Mouse (Mus musculus) kidney, adult 2 months (tissue): ENCODE data around the gene Vezt. TPM values are rescaled to one million over a fixed set of nuclear protein-coding genes. Genes with fewer than 3 reads are reported as not detected.

Source experiments
- DNase-seq: peaks from one replicate; pipeline ENCODE4 v3.0.0; 2021
- H3K27ac ChIP-seq: fragments of 200-500 bp; 2 replicates; pipeline ENCODE4 v1.5.1; 2012; ENCODE audit warnings: low read depth, low read length, control low read depth, inconsistent platforms; ENCODE audit not compliant: insufficient read depth
- H3K27me3 ChIP-seq: fragments of 200-500 bp; replicated peaks from 2 replicates; pipeline ENCODE4 v1.6.1; 2012; ENCODE audit warnings: mild to moderate bottlenecking, moderate library complexity, low read length, inconsistent platforms; ENCODE audit not compliant: control insufficient read depth, insufficient read depth
- H3K36me3 ChIP-seq: fragments of 200-500 bp; 2 replicates; pipeline ENCODE4 v1.6.1; 2012; ENCODE audit warnings: mild to moderate bottlenecking, moderate library complexity, low read length, inconsistent platforms; ENCODE audit not compliant: control insufficient read depth, insufficient read depth
- H3K4me1 ChIP-seq: fragments of 200-500 bp; 2 replicates; pipeline ENCODE4 v1.6.1; 2011; ENCODE audit warnings: low read length; ENCODE audit not compliant: control insufficient read depth, insufficient read depth
- H3K4me3 ChIP-seq: fragments of 200-500 bp; 2 replicates; pipeline ENCODE4 v1.5.1; 2011; ENCODE audit warnings: mild to moderate bottlenecking, low read depth, low read length, control low read depth; ENCODE audit not compliant: insufficient read depth
- CTCF ChIP-seq: fragments of 200-500 bp; conservative IDR thresholded peaks from 2 replicates; pipeline ENCODE4 v1.5.1; 2011; ENCODE audit warnings: low read depth, mild to moderate bottlenecking, control low read depth, low read length, moderate library complexity, mixed read lengths; ENCODE audit not compliant: insufficient read depth, insufficient read length
- POLR2A ChIP-seq: fragments of 200-500 bp; IDR thresholded peaks from one replicate; pipeline ENCODE4 v1.6.1; 2011; ENCODE audit warnings: low read depth, low read length, control low read depth
- WGBS: fragments of 180-500 bp; shearing (Covaris S2); methylation state at CpG from one replicate; pipeline ENCODE4 v1.1.7; 2018; 5-methylcytosine and 5-hydroxymethylcytosine counted together
- polyA plus RNA-seq: library from polyadenylated mRNA; depleted of rRNA; stranded (reverse); fragments of >200 nt; gene quantifications from 2 replicates; pipeline ENCODE4 v1.2.3, GENCODE M21; 2012; rRNA removed

Gene Vezt
- polyA plus RNA-seq: 11.2 and 12.2 TPM in 2 replicates

DNA sequence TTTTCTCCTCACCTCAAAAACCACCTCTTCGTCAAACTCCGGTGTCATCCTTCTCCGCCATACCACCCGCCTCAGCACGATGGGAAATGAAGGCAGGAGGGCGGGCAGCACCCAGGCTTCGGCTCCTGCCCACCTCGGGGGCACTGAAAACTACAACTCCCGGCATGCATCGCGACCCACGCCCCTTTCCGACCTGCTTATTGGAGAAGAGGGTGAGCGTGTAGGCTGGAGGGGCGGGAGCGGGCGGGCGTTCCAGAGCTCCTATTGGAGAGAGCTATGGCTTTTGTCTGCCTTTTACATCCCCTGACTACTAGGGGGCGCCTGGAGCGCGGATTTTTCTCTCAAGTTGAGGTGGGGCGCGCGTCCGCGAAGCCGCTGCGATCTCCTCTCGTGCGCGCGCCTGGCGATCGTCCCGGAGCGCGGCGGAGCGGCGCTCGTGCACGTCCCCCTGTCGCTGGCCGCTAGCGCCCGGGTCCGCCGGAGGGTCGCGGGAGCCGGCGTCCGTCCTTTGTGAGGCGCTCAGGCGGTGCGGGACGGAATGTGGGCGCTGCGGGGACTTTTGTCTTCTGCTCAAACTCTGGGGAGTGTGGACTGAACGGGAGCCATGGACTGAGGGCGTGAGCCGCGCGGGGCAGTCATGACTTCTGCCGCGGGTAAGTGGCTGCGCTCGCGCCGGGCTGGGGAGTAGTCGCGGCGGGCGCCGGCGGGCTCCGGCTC lies at the start of gene Vezt, which contains the start of gene Fgd6:
Vezt (minus strand) TSS at position 160 of the 717 bp plus-strand sequence.
Fgd6 (plus strand) TSS at position 344 of the 717 bp plus-strand sequence.
- peak within 1 kb of the TSS; percentile 94 for H3K4me3 ChIP-seq
- DNase-seq: peak; percentile 99
- no peaks in the 10 kb centered on the region for H3K36me3 ChIP-seq
- H3K4me1 ChIP-seq: no peaks in the 10 kb centered on the region; the same call in 1 of the 2 replicates
- peak; percentile 68 for TF ChIP-seq CTCF
- no peak for TF ChIP-seq POLR2A
- peak within 1 kb of the TSS; percentile 59; the same call in 1 of the 2 replicates for H3K27ac ChIP-seq
- H3K27me3 ChIP-seq: no peaks in the 10 kb centered on the region
- under 1% methylated on average over 77 of the region's 77 CpGs for WGBS

DNA sequence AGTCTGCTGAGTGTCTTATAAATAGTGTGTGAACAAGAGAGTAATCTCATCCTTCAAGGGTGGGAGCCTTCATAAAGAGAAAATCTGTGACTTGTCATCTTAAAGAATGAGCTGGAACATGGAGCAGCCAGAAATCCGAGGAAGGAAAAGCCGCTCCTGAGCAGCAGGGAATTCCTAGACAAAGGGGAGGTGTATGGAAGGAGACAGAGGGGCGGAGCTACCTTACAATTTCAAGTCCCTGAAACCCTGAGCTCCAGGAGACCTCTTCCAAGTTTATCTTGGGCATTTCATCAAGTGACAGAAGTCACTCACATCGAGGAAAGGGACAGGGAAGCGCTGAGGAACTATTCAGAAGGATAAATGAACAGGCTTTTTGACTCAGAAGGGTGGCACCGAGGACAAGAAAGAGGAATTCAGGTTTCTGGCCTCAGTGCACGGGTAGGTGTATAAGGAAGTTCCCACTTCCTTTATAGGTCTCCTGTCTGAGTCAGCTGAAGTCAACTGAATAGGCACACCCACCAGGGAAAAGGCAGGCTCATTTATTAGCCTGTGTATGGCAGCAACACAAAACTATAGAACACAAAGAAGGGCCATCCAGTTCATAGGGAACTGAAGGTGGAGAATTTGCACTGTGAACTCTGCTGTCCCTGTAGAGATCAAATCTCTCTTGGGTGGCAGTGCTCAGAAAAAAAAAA lies 46.6 kb upstream of the Vezt start:
- H3K27ac ChIP-seq: peak overlapping the region; percentile 62

DNA sequence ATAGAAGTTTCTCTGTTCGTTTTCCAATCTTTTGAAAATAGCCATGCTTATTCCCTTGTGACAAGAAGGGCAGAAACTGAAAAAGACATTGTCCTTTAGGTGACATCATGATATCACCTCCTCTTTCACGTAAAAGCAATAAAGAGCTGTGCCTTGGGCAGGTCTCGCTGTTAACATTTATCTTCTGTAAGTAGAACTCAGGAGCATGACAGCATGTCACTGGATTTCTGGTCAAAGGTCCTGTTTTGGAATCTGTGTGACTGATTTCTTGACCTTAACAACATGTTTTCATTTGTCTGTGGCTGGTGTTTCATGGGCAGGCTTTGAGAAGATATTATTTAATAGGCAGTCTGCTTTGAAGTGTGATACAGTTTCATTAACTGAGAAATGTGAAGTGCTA lies 45.1 kb upstream of the Vezt start:
- H3K4me3 ChIP-seq: no peak overlapping the region
- DNase-seq: peak; percentile 20
- no peaks in the 10 kb centered on the region for H3K27me3 ChIP-seq
- no peaks in the 10 kb centered on the region; the same call in 1 of the 2 replicates for H3K4me1 ChIP-seq
- no peaks in the 10 kb centered on the region for H3K36me3 ChIP-seq
- no peak for TF ChIP-seq POLR2A
- no peak for TF ChIP-seq CTCF
- no peak overlapping the region for H3K27ac ChIP-seq
- 41% methylated on average over 3 of the region's 3 CpGs for WGBS

More for the DNA sequence above, 46.6 kb upstream of the Vezt start:
- Histone ChIP-seq H3K27me3 (no peaks in the 10 kb centered on the region), H3K36me3 (no peaks in the 10 kb centered on the region), H3K4me1 (no peaks in the 10 kb centered on the region; the same call in 1 of the 2 replicates), H3K4me3 (no peak overlapping the region)
- peak; percentile 47 for DNase-seq
- TF ChIP-seq CTCF: no peak
- no peak for TF ChIP-seq POLR2A
- 48% methylated on average over 7 of the region's 7 CpGs for WGBS

DNA sequence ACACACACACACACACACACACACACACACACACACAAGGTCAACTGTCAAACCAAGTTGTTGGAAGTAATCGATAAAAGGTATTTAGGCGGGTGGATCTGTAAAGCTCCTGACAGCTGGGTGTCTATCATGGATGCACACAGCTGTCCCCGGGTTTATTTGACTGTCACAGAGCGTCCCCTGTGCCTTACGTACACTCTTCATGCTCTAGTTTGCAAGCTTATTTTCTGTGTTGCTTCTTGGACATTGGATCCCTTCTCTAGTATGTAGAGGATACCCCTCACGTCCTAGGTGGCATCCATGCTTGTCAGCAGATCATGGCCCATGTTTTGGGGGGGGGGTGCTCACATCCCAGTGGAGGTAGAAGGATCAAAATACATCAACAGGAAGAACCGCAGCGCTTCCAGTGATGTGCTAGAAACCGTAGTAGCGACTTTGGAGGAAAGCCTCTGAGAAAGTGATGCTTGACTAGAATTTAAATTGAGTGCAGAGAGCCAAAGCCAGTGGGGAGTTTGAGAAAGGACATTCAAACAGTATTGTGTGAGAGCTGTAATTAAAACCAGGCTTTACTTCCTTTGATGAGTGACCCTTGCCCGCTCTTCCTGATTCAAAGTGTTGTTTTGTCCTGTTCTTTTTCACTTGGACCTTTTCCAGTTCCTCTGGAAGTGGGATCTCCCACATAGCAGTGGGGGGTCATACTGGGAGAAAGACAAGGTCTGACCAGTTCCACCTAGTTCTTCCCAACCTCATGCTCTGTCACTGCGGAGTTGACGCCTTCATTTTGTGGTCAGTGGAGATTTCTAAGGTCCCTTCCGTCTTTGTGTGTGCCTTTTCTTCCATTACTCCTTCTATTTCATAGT lies 41.6 kb upstream of the Vezt start:
- TF ChIP-seq POLR2A: no peak
- TF ChIP-seq CTCF: no peak
- H3K4me1 ChIP-seq: no peaks in the 10 kb centered on the region; the same call in 1 of the 2 replicates
- no peaks in the 10 kb centered on the region for H3K36me3 ChIP-seq
- 62% methylated on average over 14 of the region's 14 CpGs for WGBS
- H3K27ac ChIP-seq: no peak overlapping the region
- no peaks in the 10 kb centered on the region for H3K27me3 ChIP-seq
- H3K4me3 ChIP-seq: no peak overlapping the region
- DNase-seq: no peak

DNA sequence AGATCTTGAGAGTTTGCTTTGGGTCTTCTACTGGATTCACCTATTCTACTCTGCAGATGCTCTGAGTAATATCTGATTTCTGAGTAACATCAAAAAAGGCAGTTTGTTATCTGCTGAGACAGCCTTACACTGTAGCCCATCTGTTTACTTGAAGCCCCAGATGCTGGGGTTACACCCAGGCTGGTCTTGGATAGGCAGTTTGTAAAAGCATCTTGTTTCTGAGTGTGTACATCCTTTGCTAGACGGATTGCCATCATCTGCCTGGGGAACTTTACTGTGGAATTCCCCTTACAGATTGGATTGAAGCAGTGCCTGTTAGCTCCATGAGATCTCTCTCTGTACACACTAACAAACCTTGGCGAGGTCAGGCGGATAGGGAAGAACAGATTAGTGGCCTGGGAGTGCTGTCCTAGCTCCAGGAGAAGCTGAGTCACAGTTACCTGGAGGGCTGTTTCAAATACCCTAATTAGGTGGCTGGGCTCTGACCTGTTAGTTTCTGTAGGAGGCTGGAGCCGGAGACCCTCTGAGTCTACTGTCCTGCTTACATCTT lies 37.4 kb upstream of the Vezt start:
- no peak for DNase-seq
- Histone ChIP-seq H3K27ac (peak overlapping the region; percentile 17; the same call in 1 of the 2 replicates), H3K36me3 (no peaks in the 10 kb centered on the region), H3K4me3 (no peak overlapping the region), H3K27me3 (no peaks in the 10 kb centered on the region), H3K4me1 (no peaks in the 10 kb centered on the region; the same call in 1 of the 2 replicates)
- TF ChIP-seq CTCF (no peak), POLR2A (no peak)
- 89% methylated on average over 4 of the region's 4 CpGs for WGBS

DNA sequence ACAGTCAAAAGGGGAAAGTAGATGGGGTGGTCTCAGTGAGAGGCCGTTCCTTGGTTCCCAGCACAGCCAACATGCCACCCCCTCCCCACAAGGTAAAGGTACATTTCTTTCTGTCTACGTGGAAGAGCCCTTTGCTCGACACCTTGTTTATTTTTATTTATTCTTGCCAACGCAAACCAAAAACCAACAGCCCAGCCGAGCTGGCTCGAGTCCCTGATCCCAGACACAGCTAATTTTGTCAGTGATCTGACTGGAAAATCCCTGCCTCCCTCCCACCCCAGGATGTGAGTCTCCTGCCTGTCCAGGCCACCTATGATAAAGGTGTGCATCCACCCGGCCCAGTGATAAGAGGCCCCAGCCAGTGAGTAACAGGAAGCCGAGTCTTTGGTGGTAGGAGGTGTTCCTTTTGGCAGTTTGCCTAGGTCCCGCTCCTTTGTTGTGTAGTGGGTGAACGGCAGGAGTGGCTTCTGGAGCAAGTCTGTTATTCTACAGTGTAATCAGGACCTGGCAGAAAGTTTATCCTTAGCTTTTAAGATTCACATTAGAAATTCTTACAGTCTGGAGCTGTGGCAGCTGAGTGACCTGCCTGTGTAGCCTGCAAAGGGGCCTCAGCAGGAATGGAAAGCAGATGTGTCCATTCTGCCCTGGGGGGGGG lies 36.8 kb upstream of the Vezt start:
- DNase-seq: peak; percentile 76
- TF ChIP-seq CTCF: no peak
- TF ChIP-seq POLR2A: no peak
- H3K4me1 ChIP-seq: no peaks in the 10 kb centered on the region; the same call in 1 of the 2 replicates
- no peaks in the 10 kb centered on the region for H3K36me3 ChIP-seq
- WGBS: 58% methylated on average over 10 of the region's 10 CpGs
- no peak overlapping the region for H3K27ac ChIP-seq
- H3K4me3 ChIP-seq: no peak overlapping the region
- H3K27me3 ChIP-seq: no peaks in the 10 kb centered on the region
